Mouse (Mus musculus): ENCODE data around the gene Kcnma1.

DNA sequence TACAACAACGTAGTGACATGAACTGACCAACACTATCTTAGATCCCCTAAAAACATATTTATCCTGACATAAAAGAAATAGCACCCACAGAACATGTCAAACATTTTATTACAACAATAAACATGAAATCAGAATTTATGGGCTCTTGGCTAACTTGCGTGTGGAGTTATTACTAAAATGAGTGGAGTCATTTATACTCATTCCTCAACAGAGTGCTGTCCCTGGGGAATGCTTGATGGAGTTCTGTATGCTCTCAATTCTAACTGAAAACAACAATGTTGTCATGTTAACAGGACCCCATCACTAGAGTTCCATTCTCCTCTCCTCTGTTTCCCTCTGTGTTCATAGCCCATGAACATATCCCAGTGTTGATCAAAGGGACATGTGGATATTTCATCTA is 544.2 kb downstream of the Kcnma1 start:
- TF ChIP-seq CTCF (IDR thresholded peaks at IDR 0.05; ENCODE audit: control insufficient read depth, insufficient read depth, low read length) (no peak), POLR2A (IDR thresholded peaks at IDR 0.05; ENCODE audit: borderline replicate concordance, control insufficient read depth, low read depth, low read length) (no peak)
